Mouse (Mus musculus) limb, embryonic 12.5 days (tissue): Measurements from ENCODE around the gene Hif1an. TPM values are rescaled to one million over a fixed set of nuclear protein-coding genes. Genes with fewer than 3 reads are reported as not detected.

Source experiments
- ATAC-seq: fragments of 200-750 bp; cut with Nextera tagmentation; 2 replicates; pipeline ENCODE4 v1.8.0; 2017; ENCODE audit warnings: low read depth, moderate TSS enrichment; ENCODE audit not compliant: insufficient number of reproducible peaks, insufficient read depth, low FRiP score, low TSS enrichment
- H3K27ac ChIP-seq: fragments of 300-500 bp; sonication (generic); 2 replicates; pipeline ENCODE4 v1.5.1; 2016; ENCODE audit warnings: mild to moderate bottlenecking, moderate library complexity
- H3K27me3 ChIP-seq: fragments of 300-500 bp; sonication (generic); 2 replicates; pipeline ENCODE4 v1.6.1; 2016; ENCODE audit warnings: mild to moderate bottlenecking, moderate library complexity
- H3K36me3 ChIP-seq: fragments of 300-500 bp; sonication (generic); 2 replicates; pipeline ENCODE4 v1.6.1; 2016; ENCODE audit warnings: mild to moderate bottlenecking, moderate library complexity
- H3K4me1 ChIP-seq: fragments of 300-500 bp; sonication (generic); replicated peaks from 2 replicates; pipeline ENCODE4 v1.6.1; 2016
- H3K4me2 ChIP-seq: fragments of 300-500 bp; sonication (generic); 2 replicates; pipeline ENCODE4 v1.6.1; 2016; ENCODE audit warnings: mild to moderate bottlenecking, moderate library complexity
- H3K4me3 ChIP-seq: fragments of 300-500 bp; sonication (generic); replicated peaks from 2 replicates; pipeline ENCODE4 v1.5.1; 2016; ENCODE audit warnings: mild to moderate bottlenecking
- H3K9ac ChIP-seq: fragments of 300-500 bp; sonication (generic); replicated peaks from 2 replicates; pipeline ENCODE4 v1.6.1; 2016; ENCODE audit warnings: mild to moderate bottlenecking, moderate library complexity
- H3K9me3 ChIP-seq: fragments of 300-500 bp; sonication (generic); 2 replicates; pipeline ENCODE4 v1.6.1; 2016; ENCODE audit warnings: mild to moderate bottlenecking, moderate library complexity
- WGBS: fragments of 180-500 bp; shearing (Covaris S2); methylation state at CpG from one replicate; pipeline ENCODE4 v1.1.7; 2016; 5-methylcytosine and 5-hydroxymethylcytosine counted together
- polyA plus RNA-seq: library from polyadenylated mRNA; unstranded; fragments of >200 nt; fragmentation: Nextera tagmentation; extraction: Ambion mirVana; gene quantifications from 2 replicates; pipeline ENCODE4 v1.2.1, GENCODE M21; 2016

The Hif1an gene
- 46.5 and 47.2 TPM in 2 replicates for polyA plus RNA-seq

GRCm38 (mm10) chr19:44562652-44563206 is at the start of gene Hif1an:
Gene Hif1an (plus strand): TSS chr19:44562850.
- peaks cover 8% of the 10 kb centered on the region; the same call in 1 of the 2 replicates for H3K27me3 ChIP-seq
- peaks cover 34% of the 10 kb centered on the region for H3K36me3 ChIP-seq
- peaks cover 25% of the 10 kb centered on the region for H3K4me1 ChIP-seq
- H3K4me2 ChIP-seq, result peak within 1 kb of the TSS; percentile 88
- whole genome bisulfite sequencing, result under 1% methylated on average over 33 of the region's 33 CpGs
- H3K9me3 ChIP-seq, result no peaks in the 10 kb centered on the region
- H3K4me3 ChIP-seq, result peak within 1 kb of the TSS; percentile 72
- peak; percentile 93 for ATAC-seq
- H3K9ac ChIP-seq, result peak within 1 kb of the TSS; percentile 73
- H3K27ac ChIP-seq, result peak within 1 kb of the TSS; percentile 74; the same call in 1 of the 2 replicates

DNA sequence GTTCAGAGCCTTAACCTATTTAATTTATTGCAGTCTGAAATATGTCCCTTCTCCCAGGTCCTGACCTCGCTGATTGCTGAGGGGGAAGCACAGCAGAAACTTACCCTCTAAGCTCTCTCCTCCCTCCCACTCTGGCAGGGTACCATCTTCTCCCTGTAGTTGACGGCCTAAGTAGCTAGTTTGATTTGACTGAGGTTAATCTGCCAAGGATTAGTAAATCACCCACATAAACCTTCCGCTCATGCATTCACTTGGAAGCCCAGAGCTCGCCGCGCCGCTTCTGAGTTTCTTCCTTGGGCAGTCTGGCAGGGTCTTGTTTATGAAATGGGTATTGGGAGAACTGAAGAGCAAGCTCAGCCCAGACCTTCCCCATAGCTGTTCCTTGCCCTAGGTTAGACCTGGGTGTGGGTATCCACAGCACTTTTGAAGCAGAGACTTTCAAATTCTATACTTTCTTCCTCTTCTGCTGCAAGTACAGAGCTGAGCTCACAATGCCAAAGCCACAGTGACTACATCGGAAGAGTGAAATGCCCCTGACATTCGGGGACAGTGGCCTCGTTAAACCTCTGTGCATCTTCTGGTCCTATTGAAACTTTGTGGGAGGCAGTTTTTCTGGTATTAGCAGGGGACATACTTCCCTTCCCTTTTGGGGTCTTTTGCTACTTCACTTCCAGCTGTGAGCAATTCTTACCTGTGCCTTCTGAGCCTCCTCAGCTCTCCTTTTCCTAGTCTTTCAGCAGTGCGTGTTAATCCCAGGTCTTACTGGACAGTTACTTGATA is 49.4 kb upstream of the Hif1an start:
- Histone ChIP-seq H3K4me1 (peaks cover 27% of the 10 kb centered on the region), H3K9ac (no peak overlapping the region), H3K9me3 (no peaks in the 10 kb centered on the region), H3K4me3 (no peak overlapping the region), H3K4me2 (no peak overlapping the region), H3K36me3 (no peaks in the 10 kb centered on the region), H3K27me3 (peaks cover 99% of the 10 kb centered on the region), H3K27ac (no peak overlapping the region)
- no peak for ATAC-seq
- WGBS, result 17% methylated on average over 11 of the region's 11 CpGs

DNA sequence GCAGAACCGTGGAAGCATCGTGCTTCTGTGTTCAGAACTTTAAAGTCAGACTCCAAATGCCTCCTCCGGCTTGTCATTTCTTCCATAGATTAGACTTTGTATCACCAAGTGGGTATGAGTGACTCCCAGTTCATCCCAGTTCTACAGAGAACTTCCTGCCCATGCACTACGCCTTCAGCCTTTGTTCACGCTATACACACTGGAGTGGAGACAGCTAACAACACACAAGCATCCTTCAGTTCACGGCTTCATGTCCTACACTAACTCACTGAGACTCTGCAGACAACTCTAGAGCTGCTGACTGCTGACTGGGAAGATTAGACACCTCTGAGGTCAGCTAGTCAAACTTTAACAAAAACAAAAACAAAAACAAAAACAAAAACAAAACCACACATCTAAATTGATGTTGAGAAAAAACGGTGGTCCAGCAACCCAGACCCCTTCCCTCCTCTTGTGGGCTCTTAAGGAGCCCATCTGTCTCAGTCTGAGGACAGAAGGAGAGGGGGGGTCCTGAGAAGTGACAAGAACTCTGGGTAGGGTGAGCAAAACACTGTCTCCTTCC is 48.6 kb upstream of the Hif1an start:
- no peak overlapping the region for H3K4me3 ChIP-seq
- peaks cover 99% of the 10 kb centered on the region for H3K27me3 ChIP-seq
- H3K9ac ChIP-seq, result no peak overlapping the region
- H3K27ac ChIP-seq, result no peak overlapping the region
- H3K9me3 ChIP-seq, result no peaks in the 10 kb centered on the region
- WGBS, result 29% methylated on average over 7 of the region's 7 CpGs
- no peaks in the 10 kb centered on the region for H3K36me3 ChIP-seq
- ATAC-seq, result no peak
- no peak overlapping the region for H3K4me2 ChIP-seq
- peaks cover 28% of the 10 kb centered on the region for H3K4me1 ChIP-seq

GRCm38 (mm10) chr19:44514521-44515451 is 47.9 kb upstream of the Hif1an start:
- H3K36me3 ChIP-seq, result no peaks in the 10 kb centered on the region
- peaks cover 94% of the 10 kb centered on the region for H3K27me3 ChIP-seq
- 9% methylated on average over 14 of the region's 14 CpGs for WGBS
- H3K4me3 ChIP-seq, result no peak overlapping the region
- no peak overlapping the region for H3K9ac ChIP-seq
- H3K4me2 ChIP-seq, result no peak overlapping the region
- H3K27ac ChIP-seq, result no peak overlapping the region
- H3K9me3 ChIP-seq, result no peaks in the 10 kb centered on the region
- ATAC-seq, result no peak
- H3K4me1 ChIP-seq, result peaks cover 30% of the 10 kb centered on the region

- Histone ChIP-seq H3K4me2 (no peak overlapping the region), H3K9me3 (no peaks in the 10 kb centered on the region), H3K4me1 (peaks cover 28% of the 10 kb centered on the region), H3K36me3 (no peaks in the 10 kb centered on the region), H3K27ac (no peak overlapping the region), H3K9ac (no peak overlapping the region), H3K4me3 (no peak overlapping the region), H3K27me3 (peaks cover 84% of the 10 kb centered on the region)
- 38% methylated on average over 6 of the region's 6 CpGs for WGBS
- no peak for ATAC-seq
Observed at GRCm38 (mm10) chr19:44515769-44516168, 46.9 kb upstream of the Hif1an start.

DNA sequence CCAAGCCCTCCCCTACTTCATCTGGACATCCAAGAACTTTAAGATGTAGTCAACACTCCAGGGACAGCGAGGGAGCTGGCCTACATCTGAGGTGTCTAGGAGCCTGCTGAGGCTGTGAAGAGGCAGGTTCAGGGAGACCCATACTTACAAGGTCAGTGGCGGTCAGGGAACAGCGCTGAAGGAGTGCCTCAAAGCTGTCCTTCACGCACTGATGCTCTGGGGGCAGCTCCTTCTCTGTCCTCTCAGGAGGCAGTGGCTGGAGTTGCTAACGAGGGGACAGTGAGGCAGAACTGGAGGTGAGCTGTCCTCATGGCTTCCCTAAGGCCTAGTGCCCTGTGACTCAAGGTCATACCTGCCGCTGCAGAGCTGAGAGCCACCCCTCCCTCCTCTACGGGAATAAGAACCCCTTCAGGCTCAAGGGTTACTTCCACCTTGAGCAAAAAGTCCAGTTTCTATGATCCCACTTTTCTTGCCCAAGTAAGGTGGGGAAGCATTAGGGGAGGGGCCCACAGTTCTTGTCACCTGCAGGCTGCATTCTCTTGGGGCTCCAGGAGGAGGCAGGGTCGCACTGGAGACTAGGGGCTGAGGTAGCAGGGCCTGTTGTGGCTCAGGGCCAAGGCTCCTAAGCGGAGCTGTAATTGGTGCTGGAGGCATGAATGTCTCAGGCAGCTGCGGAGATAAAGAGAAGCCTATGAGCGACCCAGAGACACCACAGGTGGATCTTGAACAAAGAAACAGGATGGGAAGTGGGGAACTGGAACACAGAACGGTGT is 44.5 kb upstream of the Hif1an start:
- no peaks in the 10 kb centered on the region for H3K9me3 ChIP-seq
- no peak overlapping the region for H3K9ac ChIP-seq
- no peak overlapping the region for H3K27ac ChIP-seq
- ATAC-seq, result no peak
- no peak overlapping the region for H3K4me2 ChIP-seq
- 58% methylated on average over 12 of the region's 12 CpGs for WGBS
- no peak overlapping the region for H3K4me3 ChIP-seq
- H3K27me3 ChIP-seq, result peaks cover 60% of the 10 kb centered on the region
- H3K36me3 ChIP-seq, result no peaks in the 10 kb centered on the region
- H3K4me1 ChIP-seq, result peaks cover 13% of the 10 kb centered on the region; the same call in 1 of the 2 replicates

GRCm38 (mm10) chr19:44519152-44519551 is 43.5 kb upstream of the Hif1an start:
- no peak overlapping the region for H3K27ac ChIP-seq
- no peak overlapping the region for H3K9ac ChIP-seq
- no peak overlapping the region for H3K4me2 ChIP-seq
- peaks cover 51% of the 10 kb centered on the region for H3K27me3 ChIP-seq
- H3K4me1 ChIP-seq, result peaks cover 13% of the 10 kb centered on the region; the same call in 1 of the 2 replicates
- whole genome bisulfite sequencing, result 35% methylated on average over 7 of the region's 7 CpGs
- no peaks in the 10 kb centered on the region for H3K36me3 ChIP-seq
- ATAC-seq, result no peak
- no peaks in the 10 kb centered on the region for H3K9me3 ChIP-seq
- no peak overlapping the region for H3K4me3 ChIP-seq

DNA sequence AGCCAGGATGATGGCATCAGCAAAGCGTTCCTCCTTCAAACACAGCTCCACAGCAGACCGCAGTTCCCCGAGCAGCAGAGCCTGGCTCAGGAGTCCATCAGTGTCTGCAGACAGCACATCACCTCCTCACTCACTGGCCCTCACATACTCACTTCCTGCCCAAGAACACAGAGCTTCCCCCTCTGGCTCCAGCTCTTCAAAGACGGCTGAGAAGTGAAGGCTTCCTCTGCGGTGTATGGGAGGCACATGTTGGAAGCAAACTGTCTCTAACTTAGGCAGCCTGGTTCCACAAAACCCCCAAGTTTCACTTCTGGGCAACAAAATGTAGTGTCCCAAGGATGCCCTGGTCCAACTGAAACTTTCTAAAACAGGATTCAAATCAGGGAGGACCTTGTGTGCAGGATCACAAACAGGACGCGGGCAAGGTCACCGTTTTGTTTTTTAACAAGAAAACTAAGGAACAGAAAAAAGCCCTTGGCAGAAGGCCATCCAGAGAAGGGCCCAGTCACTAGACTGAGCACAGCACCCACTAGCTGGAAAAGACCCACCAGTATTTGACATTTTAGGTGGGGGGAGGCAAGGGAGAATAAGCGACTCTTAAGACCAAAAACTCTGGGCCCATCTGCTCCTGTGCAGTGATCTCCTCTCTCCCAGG is 37.0 kb upstream of the Hif1an start:
- no peak for ATAC-seq
- 81% methylated on average over 9 of the region's 9 CpGs for WGBS
- Histone ChIP-seq H3K9me3 (no peaks in the 10 kb centered on the region), H3K27me3 (no peaks in the 10 kb centered on the region), H3K4me1 (no peaks in the 10 kb centered on the region), H3K4me2 (no peak overlapping the region), H3K9ac (no peak overlapping the region), H3K36me3 (no peaks in the 10 kb centered on the region), H3K27ac (no peak overlapping the region), H3K4me3 (no peak overlapping the region)

- H3K4me1 ChIP-seq, result no peaks in the 10 kb centered on the region
- H3K27ac ChIP-seq, result no peak overlapping the region
- H3K27me3 ChIP-seq, result peaks cover 11% of the 10 kb centered on the region; the same call in 1 of the 2 replicates
- 80% methylated on average over 6 of the region's 6 CpGs for WGBS
- no peak overlapping the region for H3K4me2 ChIP-seq
- no peaks in the 10 kb centered on the region for H3K36me3 ChIP-seq
- no peaks in the 10 kb centered on the region for H3K9me3 ChIP-seq
- H3K4me3 ChIP-seq, result no peak overlapping the region
- H3K9ac ChIP-seq, result no peak overlapping the region
- no peak for ATAC-seq
Observed at GRCm38 (mm10) chr19:44530018-44530417, 32.6 kb upstream of the Hif1an start.

- WGBS, result 34% methylated on average over 3 of the region's 3 CpGs
- no peak overlapping the region for H3K4me2 ChIP-seq
- peaks cover 14% of the 10 kb centered on the region for H3K27me3 ChIP-seq
- no peak for ATAC-seq
- H3K9ac ChIP-seq, result no peak overlapping the region
- H3K4me3 ChIP-seq, result no peak overlapping the region
- H3K9me3 ChIP-seq, result peaks cover 6% of the 10 kb centered on the region; the same call in 1 of the 2 replicates
- H3K4me1 ChIP-seq, result no peaks in the 10 kb centered on the region
- H3K27ac ChIP-seq, result no peak overlapping the region
- no peaks in the 10 kb centered on the region for H3K36me3 ChIP-seq
Observed at GRCm38 (mm10) chr19:44535376-44535775, 27.3 kb upstream of the Hif1an start.
